Mouse (Mus musculus) thymus, adult 2 months (tissue): ENCODE results near the gene Lef1.

Source experiments
- CTCF ChIP-seq: fragments of 200-500 bp; IDR thresholded peaks from 2 replicates; pipeline ENCODE4 v1.5.1; 2012; ENCODE audit warnings: mild to moderate bottlenecking, control low read depth, low read length, moderate library complexity, borderline replicate concordance; ENCODE audit not compliant: control insufficient read depth, poor library complexity, insufficient read depth; ENCODE audit errors: extremely low read depth
- POLR2A ChIP-seq: fragments of 200-500 bp; IDR thresholded peaks from 2 replicates; pipeline ENCODE4 v1.6.1; 2012; ENCODE audit warnings: mild to moderate bottlenecking, low read length, control low read depth, moderate library complexity; ENCODE audit not compliant: control insufficient read depth, poor library complexity, insufficient read depth; ENCODE audit errors: extremely low read depth

GRCm38 (mm10) chr3:131125873-131126272, 15.6 kb downstream of the Lef1 start:
- TF ChIP-seq POLR2A (no peak), CTCF (no peak)
